Mouse (Mus musculus) spleen, adult 18-20 months (tissue): Measurements from ENCODE around the gene Tmsb4x.

Experiments used
- DNase-seq, 2 experiments: peaks; one replicate each; pipeline ENCODE4 v3.0.0; 2022; ENCODE audit warnings: mixed read lengths in 2 of 2

The Tmsb4x gene

GRCm38 (mm10) chrX:167208978-167209754 is at the start of gene Tmsb4x:
Gene Tmsb4x (minus strand): TSS chrX:167209315.
- peak; percentile 80 to 83 for DNase-seq

- DNase-seq, result no peak
Measured at GRCm38 (mm10) chrX:167241736-167242135, 32.6 kb upstream of the Tmsb4x start.

- DNase-seq, result no peak
Measured at GRCm38 (mm10) chrX:167239293-167239921, 30.3 kb upstream of the Tmsb4x start.

DNA sequence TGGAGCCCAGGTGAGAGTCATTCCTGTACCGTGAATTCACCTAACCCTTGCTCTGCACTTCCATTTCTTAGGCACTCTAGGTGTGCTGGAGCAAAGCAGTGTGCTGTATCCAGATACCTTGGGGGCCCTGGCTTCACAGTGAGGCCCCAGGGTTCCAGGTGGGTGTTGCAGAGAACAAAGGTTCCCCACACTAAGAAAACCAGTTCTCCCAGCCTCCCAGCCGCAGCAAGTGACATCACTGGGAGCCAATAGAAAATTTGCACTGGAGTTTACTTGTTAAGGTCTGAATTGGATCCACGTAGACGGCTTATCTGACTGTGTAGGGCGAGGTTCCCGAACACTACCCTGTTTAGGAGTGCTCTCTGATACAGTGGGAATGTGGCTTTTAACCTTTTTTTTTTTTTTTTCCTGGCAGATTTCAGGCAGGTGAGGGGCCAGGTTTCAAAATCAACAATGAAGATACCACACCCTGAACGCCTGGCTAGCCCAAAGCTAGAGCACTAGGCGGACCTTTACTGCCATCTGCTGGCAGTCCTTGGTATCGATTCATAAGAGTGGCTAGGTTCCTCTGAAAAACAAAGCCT is 24.1 kb upstream of the Tmsb4x start:
- peak; percentile 35 to 76 for DNase-seq

DNA sequence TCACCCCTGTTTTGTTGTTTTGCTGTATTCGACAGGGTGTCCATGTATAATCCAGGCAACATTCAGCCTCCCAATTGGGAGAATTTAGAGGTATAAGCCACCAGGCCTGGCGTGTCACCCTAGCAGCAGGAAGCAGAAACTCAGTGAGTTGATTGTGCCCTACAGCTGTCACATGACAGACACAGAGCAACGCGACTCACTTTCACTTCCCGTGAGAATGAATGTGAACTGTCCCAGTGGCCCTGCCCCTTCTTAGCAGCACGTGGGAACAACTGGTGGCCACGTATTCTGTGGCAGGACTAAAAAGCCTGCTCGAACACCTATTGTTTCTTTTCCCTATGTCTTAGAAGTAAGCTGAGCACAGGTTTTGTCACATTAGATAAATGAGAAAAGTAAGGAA is 22.0 kb upstream of the Tmsb4x start:
- peak; percentile 29 to 42 for DNase-seq

GRCm38 (mm10) chrX:167229819-167230218 is 20.7 kb upstream of the Tmsb4x start:
- DNase-seq, result no peak

- peak; percentile 65 to 77 for DNase-seq
Measured at GRCm38 (mm10) chrX:167229206-167229605, 20.1 kb upstream of the Tmsb4x start.

DNA sequence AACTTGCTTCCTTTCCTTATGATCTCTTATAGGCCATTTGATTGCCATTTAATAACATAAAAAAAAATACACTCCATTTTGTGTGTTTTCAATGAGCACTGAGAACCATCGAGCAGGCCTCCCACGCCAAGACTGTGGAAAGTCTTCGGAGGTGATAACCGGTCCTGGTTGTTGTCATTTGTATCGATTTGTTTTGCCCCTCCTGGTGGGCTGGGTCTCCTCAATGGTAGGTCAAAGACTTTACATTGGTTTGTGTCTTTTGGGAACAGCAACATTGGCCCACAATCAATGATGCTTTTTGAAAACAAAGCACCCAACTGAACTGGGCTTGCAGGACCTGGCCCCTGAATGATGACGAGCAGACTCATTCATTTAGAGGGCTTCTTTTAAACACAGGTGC is 18.6 kb upstream of the Tmsb4x start:
- DNase-seq, result no peak

DNA sequence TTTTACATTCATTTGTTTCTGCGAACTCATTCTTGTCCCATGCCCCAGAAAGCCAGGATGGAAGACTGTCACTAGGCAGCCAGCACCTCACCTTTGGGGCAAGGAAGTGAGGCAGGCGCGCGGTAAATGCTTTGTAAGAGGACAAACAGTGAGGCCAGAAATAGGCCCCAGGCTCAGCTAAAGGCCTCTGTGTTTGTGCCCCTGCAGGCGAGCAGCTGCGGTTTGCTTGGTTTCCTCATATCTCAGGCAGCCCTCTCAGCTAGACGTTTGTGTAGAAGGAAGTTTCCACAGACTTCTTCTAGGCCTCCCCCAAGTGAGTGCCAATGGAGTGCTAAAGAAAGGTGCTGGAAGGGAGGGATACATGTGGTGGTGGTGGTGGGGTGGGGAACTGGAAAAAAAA is 18.0 kb upstream of the Tmsb4x start:
- peak; percentile 52 to 64 for DNase-seq

GRCm38 (mm10) chrX:167226570-167226969 is 17.5 kb upstream of the Tmsb4x start:
- peak; percentile 43 to 48 for DNase-seq

DNA sequence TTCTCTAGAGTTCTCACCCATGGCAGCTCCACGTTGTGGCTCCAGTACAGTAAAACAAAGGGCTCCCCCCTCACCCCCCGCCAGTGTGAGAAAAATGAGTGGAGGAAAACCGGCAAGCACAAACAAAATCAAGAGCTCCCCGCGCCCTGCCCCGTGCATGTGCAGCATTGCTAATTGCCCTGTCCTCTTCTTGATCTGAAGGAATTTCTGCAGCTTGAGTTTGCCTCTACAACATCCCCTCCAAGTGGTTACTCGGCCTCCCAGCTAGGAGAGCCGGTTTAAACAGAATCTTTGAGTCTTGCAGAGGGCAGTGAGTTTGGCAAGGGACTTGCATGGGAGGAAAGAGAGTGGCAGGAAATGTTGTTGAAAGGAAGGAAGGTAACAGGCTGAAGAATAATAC is 3.6 kb upstream of the Tmsb4x start:
- DNase-seq, result peak in 1 of 2 experiments; percentile 21

DNA sequence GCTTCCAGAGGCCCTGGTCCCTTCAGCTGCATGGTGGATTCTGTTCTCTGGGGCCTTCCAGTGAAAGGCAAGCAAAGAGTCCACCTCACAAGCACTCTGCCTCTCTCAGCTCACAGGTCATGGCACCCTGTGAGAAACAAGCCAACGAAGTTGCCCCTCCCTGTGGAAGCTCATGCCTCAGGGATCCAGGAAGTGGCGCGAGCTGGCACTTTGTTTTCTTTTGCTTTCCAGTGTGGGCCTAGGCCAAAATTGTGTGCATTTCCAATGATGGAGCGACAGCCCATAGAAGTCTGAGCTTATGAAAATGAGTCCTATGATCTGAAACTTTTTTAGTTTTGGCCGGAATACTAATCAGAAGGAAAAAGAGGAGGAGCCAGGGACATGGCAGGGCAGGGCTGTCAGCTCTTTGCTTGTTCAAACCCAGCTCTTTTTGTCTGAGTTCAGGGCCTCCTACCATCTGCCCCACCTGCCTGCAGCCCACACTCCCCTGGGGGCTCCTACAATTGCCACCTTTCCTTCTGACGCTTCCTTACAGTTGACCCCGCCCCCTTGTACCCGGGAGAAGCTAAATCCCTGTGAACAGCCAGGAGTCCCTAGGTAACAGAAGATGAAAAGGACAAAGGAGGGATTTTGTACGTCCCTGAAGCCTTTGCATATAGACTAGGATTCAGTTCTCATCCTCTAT is 2.9 kb upstream of the Tmsb4x start:
- DNase-seq, result no peak

DNA sequence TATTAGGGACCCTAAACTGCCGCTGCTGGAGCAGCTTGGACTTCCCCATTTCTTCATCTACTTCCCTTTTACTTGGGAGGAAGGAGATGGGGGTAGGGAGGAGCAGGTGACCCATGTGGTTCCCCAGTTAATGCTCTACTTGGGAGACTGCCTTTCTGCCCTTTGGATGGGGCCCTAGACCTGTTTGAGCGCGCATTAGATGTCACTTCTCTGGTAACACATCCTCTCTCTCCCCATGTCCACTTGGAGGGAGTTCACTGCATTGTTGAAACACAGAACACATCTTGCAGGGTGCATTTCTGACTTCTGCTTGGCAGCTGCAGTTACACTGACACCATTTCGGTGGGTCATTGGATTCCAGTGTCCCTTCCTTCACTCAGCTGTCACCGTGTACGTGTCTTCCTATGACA is 1.2 kb upstream of the Tmsb4x start:
- peak in 1 of 2 experiments; percentile 41 for DNase-seq

GRCm38 (mm10) chrX:167209828-167210227 is 713 bp upstream of the Tmsb4x start:
- no peak for DNase-seq

- peak in 1 of 2 experiments; percentile 33 for DNase-seq
Measured at GRCm38 (mm10) chrX:167208506-167208820, 652 bp downstream of the Tmsb4x start.

- peak in 1 of 2 experiments; percentile 28 for DNase-seq
Measured at GRCm38 (mm10) chrX:167207741-167208505, 1.2 kb downstream of the Tmsb4x start.

DNA sequence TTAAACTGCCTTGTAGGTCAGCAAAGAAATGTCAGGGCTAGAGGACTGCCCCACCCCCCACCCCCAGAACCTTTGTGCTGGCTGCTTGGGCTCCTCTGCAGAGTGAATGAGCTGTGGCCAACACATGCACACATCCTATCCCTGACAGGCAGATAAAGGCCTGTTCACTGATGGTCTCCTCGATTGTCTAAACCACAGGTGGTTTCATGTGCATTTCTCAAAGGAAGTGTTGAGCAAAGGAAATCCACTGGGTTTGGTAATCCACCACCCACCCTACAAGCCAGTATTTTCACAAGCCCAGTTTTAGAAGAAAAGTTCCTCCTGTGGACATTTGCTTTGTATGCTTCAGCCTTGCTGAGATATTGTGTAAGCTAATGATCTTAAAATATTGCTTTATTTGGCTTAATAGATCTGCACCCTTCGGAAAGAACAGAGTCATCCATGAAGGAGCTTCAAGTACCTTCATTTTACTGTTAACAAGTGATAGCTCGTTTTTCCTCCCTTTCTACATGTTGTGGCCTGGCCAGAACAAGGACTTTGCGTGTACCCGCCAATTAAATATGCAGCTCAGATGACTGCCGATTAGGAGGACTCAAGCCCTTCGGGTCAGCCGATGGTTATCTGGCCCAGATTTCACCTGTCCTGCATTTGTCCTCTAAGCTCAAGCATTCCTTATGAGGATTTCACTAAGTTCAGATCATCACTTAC is 3.1 kb downstream of the Tmsb4x start:
- no peak for DNase-seq

DNA sequence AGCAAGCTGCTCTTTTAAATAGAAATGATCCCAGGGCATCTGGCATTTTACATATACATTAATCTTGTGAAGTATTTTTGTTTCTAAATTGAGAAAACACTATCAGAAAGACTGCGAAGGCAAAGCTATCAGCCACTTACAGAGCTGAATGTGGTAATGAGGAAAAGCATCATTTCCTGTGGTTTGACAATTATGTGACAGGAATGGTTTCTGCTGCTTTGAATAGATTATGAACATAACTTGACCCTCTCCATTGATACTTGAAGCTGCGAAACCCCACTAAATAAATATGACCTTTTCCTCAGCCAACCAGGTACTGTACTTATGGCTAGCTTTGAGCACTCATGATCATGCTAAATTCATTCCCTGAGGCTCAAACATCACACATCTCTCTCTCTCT is 7.8 kb downstream of the Tmsb4x start:
- no peak for DNase-seq

DNA sequence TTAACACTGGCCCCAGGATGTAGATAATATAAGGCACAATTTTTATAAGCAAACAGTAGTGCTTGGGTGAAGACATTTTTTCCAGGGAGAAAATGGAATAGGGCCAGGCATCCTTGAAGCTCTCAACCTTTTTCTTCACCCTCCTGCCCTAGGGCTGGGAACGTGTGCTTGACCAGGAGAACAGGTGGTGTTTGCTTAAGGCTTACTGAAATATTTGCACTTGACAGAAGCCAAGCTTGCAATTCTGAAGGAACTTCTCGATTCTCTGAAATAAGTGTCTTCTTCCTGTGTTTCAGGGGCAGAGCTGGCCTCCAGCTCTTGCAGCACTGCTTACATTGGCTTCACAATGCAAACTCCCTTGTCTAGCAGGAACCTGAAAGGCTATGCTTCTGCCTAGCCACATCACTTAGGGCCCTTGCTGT is 13.9 kb downstream of the Tmsb4x start:
- no peak for DNase-seq

GRCm38 (mm10) chrX:167186306-167186705 is 22.8 kb downstream of the Tmsb4x start:
- no peak for DNase-seq

DNA sequence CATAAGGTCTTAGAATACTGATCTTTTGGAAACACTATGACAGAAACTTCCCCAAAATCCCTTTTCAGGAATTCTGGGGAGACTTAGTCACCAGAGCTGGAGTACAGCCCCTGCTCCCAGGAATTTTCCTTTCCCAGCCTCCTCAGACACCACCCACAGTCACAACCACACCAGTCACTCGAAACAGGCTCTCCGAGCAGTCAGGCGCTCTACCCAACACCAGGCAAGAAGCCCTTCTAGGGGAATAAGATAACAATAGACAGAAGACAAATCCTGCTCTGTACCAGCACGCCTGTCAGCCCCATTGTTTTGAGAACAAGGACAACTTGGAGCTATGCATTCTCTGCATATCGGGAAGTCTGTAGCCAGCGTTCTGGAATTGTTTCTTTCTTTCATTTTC is 25.6 kb downstream of the Tmsb4x start:
- DNase-seq, result no peak

- no peak for DNase-seq
Measured at GRCm38 (mm10) chrX:167182411-167182810, 26.7 kb downstream of the Tmsb4x start.
